Mouse (Mus musculus): ENCODE measurements around the gene Hes5. TPM values are rescaled to one million over a fixed set of nuclear protein-coding genes. Genes with fewer than 3 reads are reported as not detected.

Gene Hes5
- polyA plus RNA-seq, 1 experiment from 2014 or later, result 0.70 TPM

Other genes starting within 250 kb of the Hes5 start
- gene Ttc34, start 123.5 kb upstream of the Hes5 start, polyA plus RNA-seq (2016; fragmentation: Nextera tagmentation; extraction: Ambion mirVana), result 0.11 and 0.62 TPM in 2 replicates
- 0.20 and 0.44 TPM in 2 replicates for gene Mmel1, start 91.3 kb upstream of the Hes5 start, polyA plus RNA-seq (2016; fragmentation: Nextera tagmentation; extraction: Ambion mirVana)
- 35.8 and 38.5 TPM in 2 replicates for gene Fam213b, start 61.8 kb upstream of the Hes5 start, polyA plus RNA-seq (2016; fragmentation: Nextera tagmentation; extraction: Ambion mirVana)
- 1.8 and 2.9 TPM in 2 replicates for gene Tnfrsf14, start 32.4 kb upstream of the Hes5 start, polyA plus RNA-seq (2016; fragmentation: Nextera tagmentation; extraction: Ambion mirVana)
- 45.7 and 46.2 TPM in 2 replicates for gene Pank4, start 3.2 kb downstream of the Hes5 start, polyA plus RNA-seq (2016; fragmentation: Nextera tagmentation; extraction: Ambion mirVana)
- gene Plch2, start 95.9 kb downstream of the Hes5 start, polyA plus RNA-seq (2016; fragmentation: Nextera tagmentation; extraction: Ambion mirVana), result 0.09 and 0.38 TPM in 2 replicates
- gene Pex10, start 106.1 kb downstream of the Hes5 start, polyA plus RNA-seq (2016; fragmentation: Nextera tagmentation; extraction: Ambion mirVana), result 15.3 and 15.9 TPM in 2 replicates
- 136 and 144 TPM in 2 replicates for gene Rer1, start 125.5 kb downstream of the Hes5 start, polyA plus RNA-seq (2016; fragmentation: Nextera tagmentation; extraction: Ambion mirVana)
- 3.1 and 3.9 TPM in 2 replicates for gene Morn1, start 125.7 kb downstream of the Hes5 start, polyA plus RNA-seq (2016; fragmentation: Nextera tagmentation; extraction: Ambion mirVana)

All from heart, embryonic 12.5 days (tissue).